Mouse (Mus musculus): ENCODE data around the gene Gm17026.
"Not testable (repeated sequence)": the region's sequence is repeated elsewhere in the genome, so short reads cannot be mapped to it uniquely, and the experiment has no call there.

Gm17026 gene

DNA sequence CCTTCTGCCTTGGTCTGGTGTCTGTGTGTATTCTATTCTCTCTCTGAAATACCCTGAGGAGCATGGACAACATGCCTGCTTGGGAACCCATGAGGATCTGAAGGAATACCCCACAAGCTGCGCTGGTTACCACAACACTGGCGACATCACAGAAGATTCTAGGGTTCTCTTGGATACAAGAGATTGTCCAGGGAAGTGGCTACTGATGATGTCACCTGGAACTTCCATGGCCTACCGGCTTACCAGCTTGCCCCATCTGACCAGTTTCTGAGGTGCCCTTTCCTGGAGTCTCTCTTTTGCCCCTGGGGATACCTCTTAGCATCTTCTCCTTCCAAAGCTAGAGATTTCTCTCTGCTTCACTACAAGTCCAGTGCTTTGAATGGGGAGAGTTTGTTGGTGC is at the start of gene Gm17026:
TSS of gene Gm17026 (minus strand) at position 101 of the 400 bp plus-strand sequence.
- not testable (repeated sequence) for DNase-seq (ENCODE audit: low read depth in 1 of 2, low spot score in 2 of 2)

- not testable (repeated sequence) for DNase-seq (ENCODE audit: low read depth in 1 of 2, low spot score in 2 of 2)
Observed at GRCm38 (mm10) chr14:42297258-42297657, 37.4 kb upstream of the Gm17026 start, which contains the start of gene Gm9611. TSS of gene Gm9611 (minus strand) at chr14:42297358.

DNA sequence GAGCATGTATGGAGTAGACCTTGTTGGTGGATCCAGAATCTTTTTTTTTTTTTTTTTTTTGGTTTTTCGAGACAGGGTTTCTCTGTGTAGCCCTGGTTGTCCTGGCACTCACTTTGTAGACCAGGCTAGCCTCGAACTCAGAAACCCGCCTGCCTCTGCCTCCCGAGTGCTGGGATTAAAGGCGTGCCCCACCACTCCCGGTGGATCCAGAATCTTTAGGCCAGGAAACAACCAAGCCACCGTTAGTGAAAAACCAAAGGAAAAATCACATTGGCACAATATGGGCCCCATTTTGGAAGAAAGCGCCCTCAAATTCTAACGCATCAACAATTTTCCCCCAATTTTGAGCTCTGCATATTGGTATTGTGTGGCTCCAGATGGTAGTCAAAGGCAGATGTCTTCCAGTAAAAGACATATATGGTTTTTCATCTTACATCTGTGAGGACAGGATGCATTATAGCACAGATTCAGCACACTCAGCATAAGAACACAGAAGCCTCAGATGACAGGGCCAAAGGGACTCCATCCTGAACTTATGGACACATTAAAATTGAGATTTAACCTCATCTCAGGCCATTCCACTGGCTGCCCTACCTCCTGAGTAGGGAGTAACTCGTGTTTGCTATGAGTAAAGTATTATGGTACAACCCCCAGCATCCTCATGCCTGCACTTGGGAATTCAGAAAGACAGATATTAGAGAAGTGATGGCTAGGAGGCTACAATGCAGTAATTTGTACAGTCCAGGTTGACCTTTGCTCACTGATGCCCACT is 42.9 kb downstream of the Gm17026 start:
- DNase-seq (ENCODE audit: low read depth in 1 of 2, low spot score in 2 of 2), result peak in 1 of 2 experiments; percentile 1

All from monocyte, adult 2 months (primary cell).